17 mouse cellular contexts compared by ENCODE assay signal in the genomic region with DNA sequence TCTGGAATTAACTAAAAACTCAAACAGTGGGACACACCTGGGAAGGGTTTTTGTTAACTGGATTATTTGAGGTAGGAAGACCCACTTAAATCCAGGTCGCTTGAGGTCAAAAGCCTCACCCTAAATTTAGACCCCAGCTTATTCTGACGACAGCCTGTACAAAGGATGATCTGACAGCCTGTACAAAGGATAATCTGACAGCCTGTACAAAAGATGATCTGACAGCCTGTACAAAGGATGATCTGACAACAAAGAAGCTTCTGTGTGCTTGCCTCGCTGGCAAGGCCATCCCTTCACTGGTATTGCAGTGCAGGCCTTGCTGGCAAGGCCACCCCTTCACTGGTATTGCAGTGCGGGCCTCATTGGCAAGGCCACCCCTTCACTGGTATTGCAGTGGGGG.
"Had no signal": no experiment of that assay in that cellular context is flagged by ENCODE, and none has a peak within 500 bp of the region (broad histone marks: within the 10 kb centered on the region; RNA-seq: fewer than 3 reads in every experiment).

No protein-coding gene starts in this region.

- H3K4me2 ChIP-seq: lung, embryonic 14.5 days; midbrain, embryonic 12.5 days; neural tube, embryonic 13.5 days; neural tube, embryonic 15.5 days; stomach, embryonic 15.5 days had no signal

- H3K27ac ChIP-seq: midbrain, embryonic 10.5 days; midbrain, embryonic 12.5 days; neural tube, embryonic 13.5 days; neural tube, embryonic 15.5 days; stomach, embryonic 15.5 days; stomach, postnatal 0 days had no signal

- H3K36me3 ChIP-seq: stomach, embryonic 15.5 days had no signal

- H3K9ac ChIP-seq: lung, embryonic 14.5 days; midbrain, embryonic 12.5 days; neural tube, embryonic 13.5 days; neural tube, embryonic 15.5 days; stomach, embryonic 15.5 days had no signal

- H3K4me1 ChIP-seq: midbrain, embryonic 10.5 days; midbrain, embryonic 12.5 days; neural tube, embryonic 13.5 days; neural tube, embryonic 15.5 days; stomach, embryonic 15.5 days had no signal

- DNase-seq: lung, adult 18-20 months; lung, embryonic 14.5 days; lung, postnatal 10 days; lung, postnatal 4 days; midbrain, embryonic 14.5 days; right cerebral cortex, postnatal 14 days; thymus, adult 2 months; thymus, postnatal 25 days; thymus, postnatal 4 days had no signal

- H3K9me3 ChIP-seq: midbrain, embryonic 10.5 days; midbrain, embryonic 12.5 days; neural tube, embryonic 13.5 days; neural tube, embryonic 15.5 days; stomach, embryonic 15.5 days had no signal

- H3K27me3 ChIP-seq: midbrain, embryonic 12.5 days; neural tube, embryonic 13.5 days; neural tube, embryonic 15.5 days; stomach, embryonic 15.5 days had no signal

- ATAC-seq: midbrain, embryonic 16.5 days had no signal

- H3K4me3 ChIP-seq: midbrain, embryonic 10.5 days; midbrain, embryonic 12.5 days; myocyte; neural tube, embryonic 13.5 days; neural tube, embryonic 15.5 days; stomach, embryonic 15.5 days had no signal
